Mouse (Mus musculus): ENCODE results near the gene Gm5415.
"Not testable (repeated sequence)": the region's sequence is repeated elsewhere in the genome, so short reads cannot be mapped to it uniquely, and the experiment has no call there.

Gm5415 gene

DNA sequence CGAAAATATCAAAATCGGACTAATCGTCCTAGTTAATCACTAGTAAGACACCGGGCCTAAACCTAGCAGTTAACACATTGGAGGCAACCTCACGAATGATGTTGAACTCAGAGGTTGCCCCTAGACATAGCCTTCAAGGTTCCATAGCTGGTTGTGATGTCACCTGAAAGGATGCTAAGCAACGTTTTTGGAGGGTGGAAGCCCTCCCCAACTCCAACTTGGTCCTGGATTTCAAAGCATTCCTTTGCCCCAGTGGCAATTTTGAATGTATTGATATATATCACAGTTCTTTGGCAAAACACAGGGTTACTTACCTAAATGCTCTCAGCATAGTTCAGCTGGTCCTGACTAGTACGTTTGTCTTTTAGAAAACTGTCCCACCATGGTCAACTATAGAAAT, at the start of gene Gm5415:
Gene Gm5415 (minus strand): TSS at position 101 of the 400 bp plus-strand sequence.
- not testable (repeated sequence) for DNase-seq (ENCODE audit: low spot score)

DNA sequence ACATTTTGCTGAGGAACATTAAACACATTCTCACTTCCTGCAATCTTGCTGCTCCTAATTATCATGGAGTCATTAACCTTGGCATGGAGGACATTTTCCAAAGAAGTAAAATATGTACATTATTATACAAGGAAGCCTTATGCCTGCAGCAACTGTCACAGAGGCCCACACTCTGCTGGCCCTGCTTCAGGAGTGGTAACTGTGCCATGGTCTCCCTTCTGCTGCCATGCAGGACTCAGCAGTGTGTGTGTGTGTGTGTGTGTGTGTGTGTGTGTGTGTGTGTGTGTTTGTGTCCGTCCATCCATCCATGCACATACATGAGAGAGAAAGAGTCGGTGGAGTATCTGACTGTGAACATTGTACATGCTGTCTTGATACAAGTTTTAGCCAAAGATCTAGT, 21.8 kb upstream of the Gm5415 start:
- DNase-seq (ENCODE audit: low spot score) = no peak

DNA sequence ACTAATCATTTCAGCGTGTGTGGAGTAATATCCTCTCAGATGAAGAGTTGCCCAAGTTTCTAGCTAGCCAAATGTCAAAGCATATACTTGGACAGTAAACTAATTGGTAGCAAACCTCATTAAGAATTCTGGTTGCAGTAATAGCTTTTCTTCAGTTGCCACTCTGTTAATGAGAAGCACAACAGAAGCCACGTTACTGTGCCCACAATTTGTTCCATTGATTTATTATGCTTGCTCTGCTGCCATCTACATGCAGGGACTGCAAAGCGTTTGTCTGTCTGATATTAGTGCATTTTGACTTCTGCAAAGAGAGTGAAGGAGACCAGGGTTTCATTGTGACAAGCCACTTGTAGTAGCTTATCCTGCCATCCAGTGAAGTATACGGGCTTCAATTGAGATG, 6.8 kb upstream of the Gm5415 start:
- DNase-seq (ENCODE audit: low spot score) = no peak

DNA sequence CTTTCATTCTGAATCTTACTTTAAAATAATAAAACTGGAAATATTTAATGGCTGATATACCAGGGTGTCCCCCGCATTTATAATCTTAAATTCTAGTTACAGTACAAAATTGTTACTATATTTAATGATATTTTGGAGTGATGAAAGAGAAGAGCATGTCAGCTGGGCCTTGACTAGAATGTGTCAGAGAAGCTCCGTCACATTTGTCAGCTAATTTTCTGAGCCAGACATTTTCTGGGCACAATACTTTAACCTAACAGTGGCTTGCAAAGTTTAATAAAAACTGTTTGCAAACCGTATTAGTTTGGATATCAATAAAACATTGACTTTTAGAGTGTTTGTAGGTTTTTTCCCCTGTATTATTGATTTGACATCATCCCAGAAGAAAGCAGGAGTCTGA, 6.4 kb upstream of the Gm5415 start:
- DNase-seq (ENCODE audit: low spot score) = no peak

DNA sequence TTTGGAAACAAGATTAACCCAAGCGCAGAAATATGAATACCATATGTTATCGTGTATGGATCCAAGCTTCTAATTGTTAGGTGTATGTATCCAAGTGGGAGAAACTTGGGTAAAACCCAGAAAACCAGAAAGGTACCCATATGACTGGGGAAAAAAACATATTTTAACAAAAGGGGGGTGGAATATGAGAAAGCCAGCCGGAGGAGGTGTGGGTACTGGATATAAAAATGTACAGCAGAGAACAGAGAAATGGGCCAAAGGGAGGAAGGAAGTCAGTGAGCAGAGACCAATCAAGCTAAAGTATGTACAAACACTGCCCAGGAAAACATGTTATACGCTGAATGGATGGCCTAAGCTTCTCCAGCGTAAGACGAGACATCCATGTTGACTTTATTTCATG, 43.7 kb downstream of the Gm5415 start:
- no peak for DNase-seq (ENCODE audit: low spot score)

Data from lung, postnatal 25 days (tissue).